Mouse (Mus musculus) hindbrain, embryonic 16.5 days (tissue): ENCODE data around the gene Epb41l1. TPM values are rescaled to one million over a fixed set of nuclear protein-coding genes. Genes with fewer than 3 reads are reported as not detected.

Source experiments
- ATAC-seq: fragments of 200-750 bp; cut with Nextera tagmentation; 2 replicates; pipeline ENCODE4 v1.8.0; 2017; ENCODE audit warnings: moderate TSS enrichment, moderate library complexity
- H3K27ac ChIP-seq: fragments of 300-500 bp; sonication (generic); 2 replicates; pipeline ENCODE4 v1.5.1; 2014; ENCODE audit warnings: low read depth, mild to moderate bottlenecking, control low read depth, low read length, moderate library complexity
- H3K27me3 ChIP-seq: fragments of 300-500 bp; sonication (generic); replicated peaks from 2 replicates; pipeline ENCODE4 v1.6.1; 2014; ENCODE audit warnings: low read length; ENCODE audit not compliant: control insufficient read depth, insufficient read depth
- H3K36me3 ChIP-seq: fragments of 300-500 bp; sonication (generic); 2 replicates; pipeline ENCODE4 v1.6.1; 2014; ENCODE audit warnings: mild to moderate bottlenecking, low read length, moderate library complexity, mixed read lengths; ENCODE audit not compliant: control insufficient read depth, insufficient read depth
- H3K4me1 ChIP-seq: fragments of 300-500 bp; sonication (generic); 2 replicates; pipeline ENCODE4 v1.6.1; 2014; ENCODE audit warnings: low read depth, low read length; ENCODE audit not compliant: control insufficient read depth, insufficient read depth
- H3K4me2 ChIP-seq: fragments of 300-500 bp; sonication (generic); 2 replicates; pipeline ENCODE4 v1.6.1; 2014; ENCODE audit warnings: mild to moderate bottlenecking, low read length, control low read depth, moderate library complexity
- H3K4me3 ChIP-seq: fragments of 300-500 bp; sonication (generic); 2 replicates; pipeline ENCODE4 v1.5.1; 2014; ENCODE audit warnings: mild to moderate bottlenecking, low read length, control low read depth, moderate library complexity
- H3K9ac ChIP-seq: fragments of 300-500 bp; sonication (generic); 2 replicates; pipeline ENCODE4 v1.6.1; 2014; ENCODE audit warnings: low read depth, mild to moderate bottlenecking, control low read depth, low read length, moderate library complexity
- H3K9me3 ChIP-seq: fragments of 300-500 bp; sonication (generic); 2 replicates; pipeline ENCODE4 v1.6.1; 2014; ENCODE audit warnings: mild to moderate bottlenecking, low read length, moderate library complexity; ENCODE audit not compliant: control insufficient read depth
- WGBS: fragments of 180-500 bp; shearing (Covaris S2); extraction: QIAGEN DNeasy Blood & Tissue Kit; methylation state at CpG from one replicate; pipeline ENCODE4 v1.1.7; 2014; 5-methylcytosine and 5-hydroxymethylcytosine counted together
- polyA plus RNA-seq: library from polyadenylated mRNA; unstranded; fragments of >200 nt; fragmentation: Nextera tagmentation; extraction: Ambion mirVana; gene quantifications from 2 replicates; pipeline ENCODE4 v1.2.1, GENCODE M21; 2015

Epb41l1 gene
- polyA plus RNA-seq, 1 experiment from 2014 or later, result 17.0 TPM

GRCm38 (mm10) chr2:156451225-156452148 lies 30.8 kb downstream of the Epb41l1 start:
- Histone ChIP-seq H3K27me3 (no peaks in the 10 kb centered on the region), H3K4me2 (no peak overlapping the region), H3K4me3 (no peak overlapping the region), H3K4me1 (no peaks in the 10 kb centered on the region), H3K36me3 (no peaks in the 10 kb centered on the region), H3K9me3 (no peaks in the 10 kb centered on the region), H3K9ac (no peak overlapping the region), H3K27ac (no peak overlapping the region)
- 84% methylated on average over 13 of the region's 13 CpGs for WGBS
- no peak for ATAC-seq

- Histone ChIP-seq H3K4me3 (no peak overlapping the region), H3K4me2 (no peak overlapping the region), H3K27me3 (no peaks in the 10 kb centered on the region), H3K9me3 (no peaks in the 10 kb centered on the region), H3K4me1 (peaks cover 1% of the 10 kb centered on the region), H3K9ac (no peak overlapping the region), H3K27ac (no peak overlapping the region), H3K36me3 (no peaks in the 10 kb centered on the region)
- 46% methylated on average over 7 of the region's 7 CpGs for WGBS
- ATAC-seq, result no peak
Observed at GRCm38 (mm10) chr2:156452149-156452536, 31.4 kb downstream of the Epb41l1 start.

- peaks cover 3% of the 10 kb centered on the region for H3K4me1 ChIP-seq
- WGBS, result 74% methylated on average over 7 of the region's 7 CpGs
- no peaks in the 10 kb centered on the region for H3K27me3 ChIP-seq
- H3K4me2 ChIP-seq, result no peak overlapping the region
- no peak overlapping the region for H3K9ac ChIP-seq
- ATAC-seq, result no peak
- H3K9me3 ChIP-seq, result no peaks in the 10 kb centered on the region
- no peak overlapping the region for H3K27ac ChIP-seq
- no peaks in the 10 kb centered on the region for H3K36me3 ChIP-seq
- H3K4me3 ChIP-seq, result no peak overlapping the region
Observed at GRCm38 (mm10) chr2:156453822-156454221, 33.1 kb downstream of the Epb41l1 start.

- Histone ChIP-seq H3K36me3 (no peaks in the 10 kb centered on the region), H3K4me1 (peaks cover 4% of the 10 kb centered on the region), H3K27me3 (no peaks in the 10 kb centered on the region), H3K4me2 (no peak overlapping the region), H3K9me3 (no peaks in the 10 kb centered on the region), H3K27ac (no peak overlapping the region), H3K4me3 (no peak overlapping the region), H3K9ac (no peak overlapping the region)
- no peak for ATAC-seq
- WGBS, result 90% methylated on average over 9 of the region's 9 CpGs
Observed at GRCm38 (mm10) chr2:156455508-156456108, 34.9 kb downstream of the Epb41l1 start.

GRCm38 (mm10) chr2:156456386-156457342 lies 36.0 kb downstream of the Epb41l1 start:
- no peak overlapping the region for H3K4me2 ChIP-seq
- ATAC-seq, result no peak; the same call in 1 of the 2 replicates
- H3K9me3 ChIP-seq, result no peaks in the 10 kb centered on the region
- H3K4me3 ChIP-seq, result no peak overlapping the region
- WGBS, result 84% methylated on average over 14 of the region's 14 CpGs
- H3K36me3 ChIP-seq, result no peaks in the 10 kb centered on the region
- no peak overlapping the region for H3K27ac ChIP-seq
- H3K4me1 ChIP-seq, result peaks cover 7% of the 10 kb centered on the region
- H3K27me3 ChIP-seq, result no peaks in the 10 kb centered on the region
- H3K9ac ChIP-seq, result no peak overlapping the region

GRCm38 (mm10) chr2:156457343-156457717 lies 36.6 kb downstream of the Epb41l1 start:
- H3K27ac ChIP-seq, result no peak overlapping the region
- no peak overlapping the region for H3K9ac ChIP-seq
- peaks cover 10% of the 10 kb centered on the region for H3K4me1 ChIP-seq
- ATAC-seq, result peak; percentile 60; the same call in 1 of the 2 replicates
- no peaks in the 10 kb centered on the region for H3K9me3 ChIP-seq
- no peaks in the 10 kb centered on the region for H3K36me3 ChIP-seq
- H3K4me2 ChIP-seq, result no peak overlapping the region
- H3K27me3 ChIP-seq, result no peaks in the 10 kb centered on the region
- no peak overlapping the region for H3K4me3 ChIP-seq
- 42% methylated on average over 4 of the region's 4 CpGs for WGBS

GRCm38 (mm10) chr2:156460470-156460869 lies 39.8 kb downstream of the Epb41l1 start:
- Histone ChIP-seq H3K27me3 (no peaks in the 10 kb centered on the region), H3K4me3 (no peak overlapping the region), H3K9me3 (no peaks in the 10 kb centered on the region), H3K9ac (no peak overlapping the region; the same call in 1 of the 2 replicates), H3K27ac (no peak overlapping the region), H3K36me3 (no peaks in the 10 kb centered on the region), H3K4me2 (no peak overlapping the region), H3K4me1 (peaks cover 16% of the 10 kb centered on the region)
- WGBS, result 27% methylated on average over 14 of the region's 14 CpGs
- ATAC-seq, result no peak

- Histone ChIP-seq H3K4me3 (no peak overlapping the region), H3K4me1 (peaks cover 13% of the 10 kb centered on the region), H3K27me3 (no peaks in the 10 kb centered on the region), H3K4me2 (no peak overlapping the region; the same call in 1 of the 2 replicates), H3K27ac (no peak overlapping the region), H3K9ac (no peak overlapping the region; the same call in 1 of the 2 replicates), H3K36me3 (no peaks in the 10 kb centered on the region), H3K9me3 (no peaks in the 10 kb centered on the region)
- peak; percentile 48; the same call in 1 of the 2 replicates for ATAC-seq
- 25% methylated on average over 14 of the region's 14 CpGs for WGBS
Observed at GRCm38 (mm10) chr2:156462154-156463029, 41.7 kb downstream of the Epb41l1 start.
